Mouse (Mus musculus) gastrocnemius, postnatal 14 days (tissue): ENCODE results near the gene Tln1. TPM values are rescaled to one million over a fixed set of nuclear protein-coding genes. Genes with fewer than 3 reads are reported as not detected.

Experiments used
- DNase-seq: peaks from one replicate; pipeline ENCODE4 v3.0.0; 2021; ENCODE audit warnings: mixed read lengths
- intact Hi-C: fragments of 180-260 bp; cut with DNase I; formaldehyde crosslinking; loops from one replicate; pipeline ENCODE4 v1.15.1; 2025; ENCODE audit warnings: low total_unique reads
- total RNA-seq, 2 experiments: library from RNA; stranded (reverse); gene quantifications; 2 replicates each; pipeline ENCODE4 v1.2.3; 2021

Gene Tln1
- total RNA-seq, 2 experiments from 2014 or later: 67.6 to 77.4 TPM

DNA sequence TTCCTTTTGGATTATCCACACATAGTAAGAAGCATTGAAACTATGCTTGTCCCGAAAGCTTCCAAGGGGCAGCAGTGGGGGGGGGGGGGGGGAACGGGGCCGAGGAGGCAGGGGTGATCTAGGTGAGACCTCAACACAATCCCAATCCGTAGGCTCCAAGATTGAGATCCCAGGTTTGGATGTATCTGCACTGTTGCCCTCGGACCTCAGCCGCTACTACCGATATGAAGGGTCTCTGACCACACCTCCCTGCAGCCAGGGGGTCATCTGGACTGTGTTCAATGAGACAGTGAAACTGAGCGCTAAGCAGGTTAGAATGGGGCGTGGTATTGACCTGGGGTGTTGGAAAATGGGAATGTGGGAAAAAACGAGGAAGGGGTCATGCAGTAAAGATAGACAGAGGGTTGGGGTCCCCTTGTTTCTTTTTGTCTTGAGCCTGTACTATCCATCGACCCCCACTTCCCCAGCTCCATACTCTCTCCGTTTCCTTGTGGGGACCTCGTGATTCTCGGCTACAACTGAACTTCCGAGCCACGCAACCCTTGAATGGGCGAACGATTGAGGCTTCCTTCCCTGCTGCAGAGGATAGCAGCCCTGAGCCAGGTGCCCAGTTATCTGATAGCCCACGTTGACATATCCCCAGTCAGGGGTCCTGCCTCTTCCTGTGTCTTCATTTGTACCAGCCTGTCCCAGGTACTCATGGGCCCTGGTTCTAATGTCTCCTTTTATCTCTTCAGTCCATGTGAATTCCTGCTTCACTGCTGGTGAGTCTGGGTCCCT lies 50.6 kb downstream of the Tln1 start:
- no peak for DNase-seq
- intact Hi-C loops: no loop called here

DNA sequence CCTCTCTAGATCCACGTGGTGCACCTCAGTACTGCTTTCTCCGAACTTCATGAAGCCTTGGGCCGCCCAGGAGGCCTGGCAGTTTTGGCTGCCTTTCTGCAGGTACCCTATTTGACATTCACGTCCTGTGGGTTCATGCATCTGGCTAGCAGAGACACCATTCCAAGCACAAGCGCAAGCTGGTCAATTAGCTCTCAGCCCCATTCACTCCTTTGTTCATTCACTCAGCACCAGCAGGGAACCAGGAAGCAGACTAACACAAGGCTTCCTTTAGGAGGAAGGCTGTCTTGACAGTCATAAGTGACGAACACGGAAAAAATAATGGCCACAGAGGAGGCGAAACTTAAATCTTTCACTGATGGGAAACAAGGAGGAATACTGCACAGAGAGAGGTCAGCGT lies 53.4 kb downstream of the Tln1 start:
- DNase-seq: no peak
- intact Hi-C loops: no loop called here

DNA sequence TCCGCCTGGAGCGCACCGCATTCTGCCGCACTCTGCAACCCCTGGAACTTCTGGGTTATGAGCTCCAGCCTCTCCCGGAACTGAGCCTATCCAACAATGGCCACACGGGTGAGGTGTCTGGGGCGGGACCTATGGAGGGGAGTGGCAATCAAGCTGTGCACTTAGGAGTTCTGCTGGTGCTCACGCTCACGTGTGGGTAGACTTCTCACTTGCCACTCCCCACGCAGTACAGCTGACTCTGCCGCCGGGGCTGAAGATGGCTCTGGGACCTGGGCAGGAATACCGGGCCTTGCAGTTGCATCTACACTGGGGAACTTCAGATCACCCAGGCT lies 53.9 kb downstream of the Tln1 start:
- no peak for DNase-seq

DNA sequence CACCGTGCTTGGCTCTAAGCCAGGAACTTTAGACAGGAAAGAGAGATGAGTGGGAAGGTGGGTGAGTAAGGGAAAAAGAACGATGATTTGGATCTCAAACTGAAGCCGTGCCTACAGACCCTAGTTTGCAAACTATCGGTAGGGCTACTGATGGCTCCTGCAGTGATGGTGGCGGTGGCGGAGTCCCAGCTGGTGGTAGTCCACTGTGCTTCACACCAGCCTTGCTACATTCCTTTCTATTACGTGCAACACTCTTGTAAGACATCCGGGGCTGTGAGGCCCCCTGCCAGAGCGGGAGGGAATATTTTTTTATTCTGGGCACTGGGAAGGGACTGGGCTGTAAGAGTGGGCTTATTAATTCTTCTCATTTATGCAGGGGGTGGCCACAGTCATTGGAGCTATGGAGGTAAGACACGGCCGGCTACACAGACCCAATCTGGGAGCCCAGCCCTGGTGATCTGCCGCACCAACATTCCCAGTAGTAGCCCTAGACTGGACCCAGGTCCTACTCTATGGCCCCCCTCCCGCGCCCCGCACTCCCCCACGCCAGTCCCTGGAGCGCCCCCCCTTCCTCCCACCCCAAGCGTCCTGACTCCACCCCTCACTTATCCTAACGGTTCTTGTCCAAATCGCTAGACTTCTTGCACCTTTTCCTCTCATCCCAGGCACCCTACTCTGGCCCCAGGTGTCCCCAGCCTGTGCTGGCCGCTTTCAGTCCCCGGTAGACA lies 54.4 kb downstream of the Tln1 start:
- no peak for DNase-seq
- intact Hi-C loops: no loop called here

More for the DNA sequence above, 53.9 kb downstream of the Tln1 start:
- intact Hi-C loops: no loop called here

DNA sequence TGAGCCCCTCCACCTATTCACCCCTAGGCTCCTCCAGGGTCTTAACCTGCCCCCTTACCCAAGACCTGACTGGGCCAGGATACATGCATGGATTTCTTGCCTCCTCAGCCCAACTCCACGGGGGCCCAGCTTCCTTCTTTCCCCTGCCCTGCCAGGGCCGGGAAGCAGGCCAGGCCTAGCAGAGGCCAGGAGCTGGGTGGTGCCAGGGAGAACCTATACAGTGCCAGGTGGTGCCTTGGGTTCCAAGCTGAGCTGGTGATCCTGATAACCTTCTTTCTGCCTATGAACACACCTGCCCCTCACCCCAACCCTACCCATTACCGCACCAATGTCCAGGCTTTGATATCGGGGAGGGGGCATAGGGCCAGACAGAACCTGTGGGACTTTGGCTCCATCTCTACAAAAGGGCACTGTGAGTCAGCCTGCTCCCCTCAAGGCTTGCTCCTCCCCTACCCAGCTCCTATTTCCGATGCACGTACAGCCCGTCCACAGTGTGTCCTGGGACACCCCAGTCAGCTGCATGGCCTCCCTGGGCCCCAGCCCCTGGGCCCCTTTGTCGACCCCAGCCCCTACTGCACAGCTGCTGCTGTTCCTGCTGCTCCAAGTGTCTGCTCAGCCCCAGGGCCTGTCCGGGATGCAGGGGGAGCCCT lies 55.8 kb downstream of the Tln1 start, which contains the start of gene Car9:
Car9 (plus strand) TSS at position 431 of the 650 bp plus-strand sequence.
- DNase-seq: peak; percentile 46
- intact Hi-C loops: no loop called here

DNA sequence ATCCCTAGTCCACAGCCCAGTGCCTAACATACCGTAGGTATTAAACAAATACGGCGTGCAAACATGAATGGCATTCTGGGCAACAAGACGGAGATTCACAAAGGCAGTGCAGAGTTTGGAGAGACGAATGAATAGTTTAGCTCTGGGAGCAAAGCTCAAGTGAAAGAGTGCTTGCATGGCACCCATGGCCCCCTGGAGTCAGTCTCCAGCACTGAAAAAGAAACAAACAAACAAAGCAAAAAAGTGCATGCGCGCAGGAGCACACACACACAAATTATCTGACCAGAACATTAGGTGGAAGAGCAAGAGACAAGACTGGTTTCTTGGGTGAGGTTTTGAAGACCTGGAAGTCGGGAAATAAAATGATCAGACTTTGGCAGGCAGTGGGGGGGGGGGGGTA lies 56.4 kb downstream of the Tln1 start:
- no peak for DNase-seq
- intact Hi-C loops: no loop called here

DNA sequence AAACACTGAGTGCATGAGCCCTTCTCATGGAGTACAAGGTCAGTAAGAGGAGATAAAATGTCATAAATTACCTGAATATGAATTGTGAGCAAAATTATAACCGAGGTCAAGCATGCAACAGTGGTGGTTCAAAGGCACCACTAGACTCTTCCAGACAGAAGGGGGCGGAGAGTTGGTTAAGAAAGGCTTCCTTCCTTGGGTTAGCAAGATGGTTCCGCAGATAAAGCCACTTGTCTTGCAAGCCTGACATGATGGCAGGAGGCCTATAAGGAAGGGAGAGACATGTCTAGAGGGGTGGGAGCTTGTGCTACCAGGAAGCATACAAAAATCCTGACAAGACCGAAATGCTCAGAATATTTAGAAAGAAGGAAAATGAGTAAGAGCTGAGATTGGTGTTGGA lies 58.2 kb downstream of the Tln1 start:
- no peak for DNase-seq
- intact Hi-C loops: no loop called here

DNA sequence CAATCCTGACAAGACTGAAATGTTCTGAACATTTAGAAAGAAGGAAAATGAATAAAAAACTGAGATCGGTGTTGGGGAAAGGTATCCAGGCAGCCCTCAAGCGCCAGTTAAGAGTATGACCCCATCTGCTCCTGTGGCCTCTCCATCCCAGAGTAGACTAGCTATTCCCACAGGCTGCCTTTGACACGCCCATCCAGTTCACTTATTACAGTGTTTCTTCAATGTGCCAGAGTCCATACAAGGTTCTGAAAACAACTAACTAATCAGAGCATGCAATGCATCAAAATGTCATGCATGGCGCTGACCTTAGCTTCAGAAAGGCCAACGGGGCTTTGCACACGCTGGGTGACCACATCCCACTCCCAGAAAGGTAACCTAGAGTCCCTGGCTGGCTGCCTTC lies 59.0 kb downstream of the Tln1 start:
- no peak for DNase-seq
- intact Hi-C loops: no loop called here

DNA sequence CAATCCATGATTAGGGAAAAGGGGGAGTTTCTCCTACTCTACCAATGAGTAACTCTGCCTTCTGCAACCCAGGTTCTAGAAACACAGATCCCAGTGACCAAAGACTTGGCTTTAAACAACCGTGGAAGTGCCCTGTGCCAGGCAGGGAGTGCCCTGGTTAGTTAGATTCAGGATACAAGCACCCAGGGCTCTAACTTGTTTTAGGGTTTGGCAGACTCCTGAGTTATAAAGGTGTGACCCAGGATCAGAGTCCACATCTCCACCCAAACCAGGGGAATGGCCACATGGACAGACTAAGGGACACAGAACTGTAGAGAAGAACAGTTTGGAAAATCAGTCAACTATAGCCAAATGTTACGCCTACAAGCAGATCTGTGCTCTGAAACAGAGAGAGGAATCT lies 59.5 kb downstream of the Tln1 start:
- intact Hi-C loops: no loop called here
- DNase-seq: no peak

DNA sequence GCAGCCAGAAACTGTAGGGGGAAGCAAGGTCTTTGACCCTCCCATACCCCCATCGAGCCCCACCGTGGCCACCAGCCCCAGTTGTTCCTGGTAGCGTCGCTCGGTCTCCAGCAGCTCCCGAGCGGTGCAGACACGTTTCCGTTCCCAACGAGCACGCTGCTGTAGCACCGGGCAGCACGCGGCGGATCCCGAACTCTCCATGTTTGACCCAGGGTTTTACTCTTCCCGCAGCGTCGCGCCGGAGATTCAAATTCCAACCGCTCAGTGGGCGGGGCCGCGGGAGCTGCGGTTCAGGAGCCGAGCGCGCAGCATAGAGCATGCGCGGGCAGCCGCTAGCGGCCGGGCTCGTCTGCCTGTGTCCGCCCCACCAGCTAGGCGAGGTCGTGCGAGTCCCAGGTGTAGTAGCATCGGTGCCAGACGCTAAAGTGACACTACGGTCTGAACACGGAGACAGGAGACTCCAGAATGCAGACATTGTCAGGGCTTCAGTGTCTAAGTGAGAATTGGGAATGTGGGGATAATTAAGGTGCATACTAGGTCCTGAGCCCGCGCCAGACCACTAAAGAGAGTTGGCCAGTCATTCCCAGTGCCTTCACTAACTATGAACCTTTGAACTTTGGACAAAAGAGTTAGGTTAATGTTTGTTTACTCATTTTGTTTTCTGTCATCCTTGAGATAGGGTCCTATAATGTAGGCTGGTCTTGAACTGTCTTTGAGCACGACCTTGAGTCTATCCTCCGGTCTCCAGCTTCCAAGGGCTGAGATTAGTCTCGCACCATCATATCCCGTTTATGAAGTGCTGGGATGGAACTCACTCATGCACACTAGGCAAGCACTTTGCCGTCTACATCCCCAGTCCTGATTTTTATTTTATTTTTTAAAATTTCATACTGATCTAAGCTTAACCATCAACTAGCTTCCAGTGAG lies 62.8 kb downstream of the Tln1 start, which contains the start of gene Arhgef39:
Arhgef39 (minus strand) TSS at position 289 of the 927 bp plus-strand sequence.
- intact Hi-C loops: no loop called here
- peak; percentile 85 for DNase-seq

DNA sequence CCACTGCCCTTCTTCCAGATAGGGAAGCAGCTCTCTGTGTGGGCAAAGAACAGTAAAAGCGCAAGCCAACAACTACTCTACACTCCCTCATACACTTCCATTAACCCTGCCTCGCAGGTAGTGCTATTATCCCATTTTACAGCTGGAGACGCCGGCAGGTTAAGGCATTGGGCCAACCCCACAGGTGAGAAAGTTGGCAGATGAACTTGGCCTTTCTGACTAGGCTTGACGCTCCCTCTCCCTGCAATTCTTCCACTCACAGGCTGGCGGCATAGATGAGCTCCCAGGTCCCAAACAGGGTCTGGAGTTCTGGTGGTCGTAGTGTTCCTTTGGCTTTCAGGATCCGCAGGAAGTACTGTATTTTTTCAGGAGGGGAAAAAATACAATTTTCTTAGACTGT lies 63.5 kb downstream of the Tln1 start:
- no peak for DNase-seq
- intact Hi-C loops: no loop called here

DNA sequence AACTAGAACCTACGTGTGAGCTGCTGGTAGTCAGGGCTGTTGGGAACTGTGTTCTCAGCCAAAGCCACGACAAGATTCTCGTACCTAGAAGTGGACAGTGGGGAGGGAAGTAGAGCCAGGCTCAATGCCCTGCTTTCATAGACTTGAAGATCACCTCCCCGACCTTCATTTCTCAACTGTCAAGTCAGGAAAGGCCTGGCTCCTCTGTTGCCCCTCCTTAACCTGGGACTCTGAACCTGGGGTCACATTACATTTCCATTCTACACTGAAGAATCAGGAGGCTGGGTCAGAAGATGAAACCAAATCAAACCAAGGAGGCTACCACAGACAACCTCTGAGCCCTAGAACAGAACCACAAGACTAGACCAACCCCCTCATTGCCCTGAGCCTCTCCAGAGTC lies 64.5 kb downstream of the Tln1 start:
- intact Hi-C loops: no loop called here
- no peak for DNase-seq

DNA sequence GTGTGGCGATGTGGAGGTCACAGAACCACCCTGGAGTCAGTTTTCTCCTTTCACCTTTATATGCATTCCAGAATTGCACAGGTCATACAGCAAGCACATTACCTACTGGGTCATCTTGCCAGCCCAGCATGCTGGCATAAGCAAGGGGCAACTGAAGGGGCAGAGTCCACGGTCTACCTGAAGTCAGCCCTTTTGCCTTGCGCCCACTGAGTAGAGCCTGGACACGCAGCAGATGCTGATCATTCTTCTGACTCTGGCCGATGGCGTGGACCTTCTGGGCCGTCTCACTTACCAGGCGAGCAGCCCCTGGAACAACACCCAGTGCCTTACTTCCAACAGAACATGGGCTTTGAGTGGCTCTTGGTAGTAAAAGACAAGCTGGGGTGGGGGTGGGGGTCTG lies 65.1 kb downstream of the Tln1 start:
- DNase-seq: no peak
- intact Hi-C loops: no loop called here

DNA sequence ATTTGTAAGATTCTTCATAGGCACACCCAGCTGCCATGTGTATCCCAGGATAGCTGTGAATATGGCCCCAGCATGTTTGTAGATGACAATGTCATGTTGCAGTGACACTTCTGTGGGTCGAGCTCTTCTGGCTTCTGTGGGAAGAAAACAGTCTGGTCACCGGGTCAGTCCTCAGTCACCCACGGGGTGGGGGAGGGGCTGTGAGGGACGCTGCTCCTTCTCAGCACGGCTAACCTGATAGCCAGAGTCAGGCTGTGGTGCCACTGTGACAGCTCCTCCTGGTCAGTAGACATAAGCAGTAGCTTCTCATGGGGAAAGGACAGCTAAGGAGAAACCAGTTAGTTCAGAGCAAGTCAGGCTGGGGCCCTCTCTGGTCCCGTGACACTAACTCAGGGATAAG lies 65.9 kb downstream of the Tln1 start:
- intact Hi-C loops: no loop called here
- DNase-seq: no peak

DNA sequence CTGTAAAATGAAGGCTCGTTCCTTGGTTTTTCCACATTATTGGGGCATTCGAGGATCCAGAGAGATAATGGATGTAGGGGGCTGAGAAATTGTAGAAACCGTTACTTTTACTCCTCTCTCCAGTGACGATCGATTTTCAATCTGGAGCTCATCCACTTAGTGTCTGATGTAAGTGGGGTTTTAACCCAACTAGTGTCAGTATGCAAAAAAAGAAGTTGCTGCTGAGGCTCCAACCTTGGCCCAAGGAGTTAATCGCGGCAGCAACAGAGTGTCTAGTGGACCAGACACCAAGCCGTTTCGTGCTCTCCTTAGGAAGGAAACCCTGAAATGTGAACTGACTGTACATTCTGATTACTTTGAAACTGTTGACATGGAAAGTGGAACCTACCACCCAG lies 68.6 kb downstream of the Tln1 start:
- intact Hi-C loops: no loop called here

DNA sequence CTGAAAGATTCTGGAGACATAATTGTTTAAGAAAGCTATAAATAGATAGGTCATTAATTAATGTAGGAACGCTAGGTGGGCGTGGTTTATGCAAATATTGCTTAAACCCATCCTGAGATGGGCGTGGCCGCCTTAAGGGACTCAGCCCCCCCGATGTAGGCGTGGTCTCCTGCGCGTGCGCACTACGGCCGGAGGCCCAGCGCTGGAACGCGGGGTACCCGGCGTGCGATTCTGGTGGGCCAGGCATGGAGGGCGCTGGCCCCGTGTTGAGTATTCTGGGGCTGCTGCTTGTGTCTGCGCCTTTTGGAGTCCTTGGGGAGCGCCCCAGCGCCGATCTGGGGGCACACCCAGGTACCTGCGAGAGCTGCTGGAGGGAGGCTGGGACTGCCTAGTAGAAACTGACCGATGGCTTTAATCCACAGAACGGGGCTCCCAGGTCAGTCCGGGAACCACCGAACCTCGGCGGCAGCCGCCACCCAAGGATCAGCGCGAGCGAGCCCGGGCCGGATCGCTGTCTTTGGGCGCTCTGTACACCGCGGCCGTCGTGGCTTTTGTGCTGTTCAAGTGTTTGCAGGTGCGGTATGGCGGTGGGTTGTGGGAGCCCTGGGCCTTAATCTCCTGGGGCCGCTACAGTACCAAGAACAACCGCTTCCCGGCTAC lies 69.2 kb downstream of the Tln1 start:
- peak; percentile 94 for DNase-seq
- intact Hi-C loops: no loop called here

More for the DNA sequence above, 68.6 kb downstream of the Tln1 start:
- no peak for DNase-seq

DNA sequence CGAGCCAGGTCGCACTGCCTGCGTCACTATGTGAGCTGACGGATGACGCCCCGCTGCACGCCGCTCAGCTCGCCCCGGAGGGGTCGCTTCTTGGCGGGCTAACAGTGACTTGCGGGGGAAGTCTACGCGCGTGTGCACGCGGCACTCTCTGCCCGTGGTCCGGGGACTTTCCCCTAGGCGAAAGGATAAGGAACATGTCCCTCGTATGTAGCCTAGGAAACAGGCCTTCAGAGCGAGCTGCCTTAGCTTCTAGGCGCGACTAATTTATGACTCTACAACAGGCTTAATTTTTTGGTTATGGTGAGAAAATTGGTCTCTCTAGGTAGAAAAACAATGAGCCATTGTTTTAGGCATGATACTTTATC lies 69.7 kb downstream of the Tln1 start, which contains the start of gene Ccdc107:
Ccdc107 (plus strand) TSS at position 80 of the 365 bp plus-strand sequence.
- intact Hi-C loops: no loop called here

DNA sequence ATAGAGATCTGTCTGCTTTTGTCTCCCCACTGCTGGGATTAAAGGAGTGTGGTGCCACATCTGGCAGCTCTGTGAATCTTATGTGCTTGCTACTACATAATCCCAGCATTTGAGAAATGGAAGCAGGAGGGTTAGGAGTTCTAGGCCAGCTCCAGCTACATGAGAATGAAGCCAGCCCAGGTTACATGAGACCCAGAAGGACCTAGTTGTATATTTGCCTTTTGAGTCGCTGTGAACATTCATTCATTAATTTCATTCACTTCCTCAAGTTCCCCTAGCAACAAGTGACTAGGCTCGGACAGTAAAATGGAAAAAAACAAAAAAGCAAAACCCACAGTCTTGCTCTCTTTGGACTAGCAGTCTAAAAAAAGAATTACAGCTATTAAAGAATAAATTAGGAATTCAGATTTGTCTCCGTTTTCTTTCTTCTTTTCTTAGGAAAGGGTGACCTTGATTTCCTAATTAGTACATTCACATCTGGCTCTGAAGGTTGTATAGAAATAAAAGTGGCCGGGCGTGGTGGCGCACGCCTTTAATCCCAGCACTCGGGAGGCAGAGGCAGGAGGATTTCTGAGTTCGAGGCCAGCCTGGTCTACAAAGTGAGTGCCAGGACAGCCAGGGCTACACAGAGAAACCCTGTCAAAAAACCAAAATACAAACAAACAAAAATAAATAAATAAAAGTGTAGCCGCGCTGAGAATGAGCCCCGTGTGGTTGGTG lies 70.2 kb downstream of the Tln1 start:
- intact Hi-C loops: no loop called here
- no peak for DNase-seq

More for the DNA sequence above, 69.7 kb downstream of the Tln1 start, which contains the start of gene Ccdc107:
- peak; percentile 91 for DNase-seq
